Mouse (Mus musculus) liver, embryonic 11.5 days (tissue): ENCODE measurements at regions not wholly inside any gene's neighbourhood (a gene's known extent, or its start where the extent isn't known, plus 50 kb on each side); places are given as distances from the start of the nearest gene placed in this dataset.

Source experiments
- ATAC-seq: fragments of 200-750 bp; cut with Nextera tagmentation; replicated peaks from 2 replicates; pipeline ENCODE4 v1.8.0; 2017; ENCODE audit warnings: moderate number of reproducible peaks, mild to moderate bottlenecking, moderate TSS enrichment, moderate library complexity; ENCODE audit not compliant: low FRiP score
- DNase-seq: peaks from one replicate; pipeline ENCODE4 v3.0.0-alpha.2; 2017; ENCODE audit warnings: low spot score
- H3K27ac ChIP-seq: fragments of 300-500 bp; sonication (generic); 2 replicates; pipeline ENCODE4 v1.5.1; 2014; ENCODE audit warnings: mild to moderate bottlenecking, low read depth, low read length, control low read depth
- H3K27me3 ChIP-seq: fragments of 300-500 bp; sonication (generic); replicated peaks from 2 replicates; pipeline ENCODE4 v1.6.1; 2014; ENCODE audit warnings: low read length, mixed read lengths; ENCODE audit not compliant: control insufficient read depth, insufficient read depth
- H3K36me3 ChIP-seq: fragments of 300-500 bp; sonication (generic); 2 replicates; pipeline ENCODE4 v1.6.1; 2014; ENCODE audit warnings: mild to moderate bottlenecking, low read length, moderate library complexity, mixed read lengths; ENCODE audit not compliant: control insufficient read depth, insufficient read depth
- H3K4me1 ChIP-seq: fragments of 300-500 bp; sonication (generic); replicated peaks from 2 replicates; pipeline ENCODE4 v1.6.1; 2014; ENCODE audit warnings: low read length, mixed read lengths; ENCODE audit not compliant: control insufficient read depth, insufficient read depth
- H3K4me2 ChIP-seq: fragments of 300-500 bp; sonication (generic); 2 replicates; pipeline ENCODE4 v1.6.1; 2014; ENCODE audit warnings: mild to moderate bottlenecking, control low read depth, moderate library complexity
- H3K4me3 ChIP-seq: fragments of 300-500 bp; sonication (generic); 2 replicates; pipeline ENCODE4 v1.5.1; 2014; ENCODE audit warnings: low read depth, low read length, control low read depth
- H3K9ac ChIP-seq: fragments of 300-500 bp; sonication (generic); 2 replicates; pipeline ENCODE4 v1.6.1; 2014; ENCODE audit warnings: low read depth, low read length, control low read depth
- H3K9me3 ChIP-seq: fragments of 300-500 bp; sonication (generic); 2 replicates; pipeline ENCODE4 v1.6.1; 2016; ENCODE audit warnings: low read length, inconsistent platforms, mixed read lengths; ENCODE audit not compliant: control insufficient read depth
- WGBS: fragments of 180-500 bp; shearing (Covaris S2); extraction: QIAGEN DNeasy Blood & Tissue Kit; methylation state at CpG from one replicate; pipeline ENCODE4 v1.1.7; 2014; 5-methylcytosine and 5-hydroxymethylcytosine counted together

DNA sequence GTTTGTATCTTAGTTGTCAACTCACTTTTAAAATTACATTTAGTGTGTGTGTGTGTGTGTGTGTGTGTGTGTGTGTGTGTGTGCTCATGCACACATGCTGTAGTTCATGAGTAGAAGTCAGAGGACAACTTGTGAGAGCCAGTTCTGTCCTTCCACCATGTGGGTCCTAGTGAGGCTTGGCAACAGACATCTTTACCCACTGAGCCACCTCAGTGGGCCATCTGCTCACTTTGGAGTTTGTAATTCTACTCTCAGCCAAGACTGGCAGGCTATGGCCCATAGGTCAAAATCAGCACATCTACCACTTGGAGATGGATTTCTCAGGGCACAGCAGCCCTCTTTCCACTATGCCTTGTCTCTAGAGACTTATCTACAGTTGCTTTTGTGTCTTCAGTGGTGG, 388.3 kb upstream of the Kif2a start:
- Histone ChIP-seq H3K4me2 (no peak overlapping the region), H3K9me3 (no peaks in the 10 kb centered on the region), H3K27me3 (no peaks in the 10 kb centered on the region), H3K36me3 (no peaks in the 10 kb centered on the region), H3K9ac (no peak overlapping the region), H3K4me1 (no peaks in the 10 kb centered on the region), H3K27ac (no peak overlapping the region), H3K4me3 (no peak overlapping the region)
- DNase-seq (no peak), ATAC-seq (no peak)

DNA sequence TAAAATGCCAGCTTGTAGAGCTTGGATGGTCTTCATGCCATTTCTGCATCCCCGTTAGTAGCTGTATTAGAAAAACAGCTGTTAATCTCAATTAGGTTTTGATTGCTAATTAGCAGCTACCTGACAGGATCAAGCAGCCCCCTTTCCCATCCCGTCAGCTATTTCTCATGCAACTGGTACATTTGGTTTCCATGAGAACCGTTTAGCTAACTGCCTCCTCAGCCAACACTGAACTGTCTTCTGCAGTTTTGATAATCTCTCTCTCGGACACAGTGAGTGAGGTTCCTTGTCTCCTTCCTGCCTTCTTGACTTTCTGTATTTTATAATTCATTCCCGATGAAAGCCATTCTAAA, 385.7 kb upstream of the Kif2a start:
- no peaks in the 10 kb centered on the region for H3K4me1 ChIP-seq
- DNase-seq = no peak
- H3K9ac ChIP-seq = no peak overlapping the region
- H3K4me3 ChIP-seq = no peak overlapping the region
- 69% methylated on average over 5 of the region's 5 CpGs for WGBS
- H3K27me3 ChIP-seq = no peaks in the 10 kb centered on the region
- ATAC-seq = no peak
- H3K36me3 ChIP-seq = no peaks in the 10 kb centered on the region
- H3K4me2 ChIP-seq = no peak overlapping the region
- no peak overlapping the region for H3K27ac ChIP-seq
- no peaks in the 10 kb centered on the region for H3K9me3 ChIP-seq

GRCm38 (mm10) chr13:107406977-107407673, 385.2 kb upstream of the Kif2a start:
- ATAC-seq = no peak
- WGBS = 74% methylated on average over 5 of the region's 5 CpGs
- H3K9ac ChIP-seq = no peak overlapping the region
- H3K27ac ChIP-seq = no peak overlapping the region
- no peaks in the 10 kb centered on the region for H3K4me1 ChIP-seq
- no peak overlapping the region for H3K4me3 ChIP-seq
- no peaks in the 10 kb centered on the region for H3K36me3 ChIP-seq
- DNase-seq = no peak
- no peaks in the 10 kb centered on the region for H3K9me3 ChIP-seq
- H3K27me3 ChIP-seq = no peaks in the 10 kb centered on the region
- H3K4me2 ChIP-seq = no peak overlapping the region

DNA sequence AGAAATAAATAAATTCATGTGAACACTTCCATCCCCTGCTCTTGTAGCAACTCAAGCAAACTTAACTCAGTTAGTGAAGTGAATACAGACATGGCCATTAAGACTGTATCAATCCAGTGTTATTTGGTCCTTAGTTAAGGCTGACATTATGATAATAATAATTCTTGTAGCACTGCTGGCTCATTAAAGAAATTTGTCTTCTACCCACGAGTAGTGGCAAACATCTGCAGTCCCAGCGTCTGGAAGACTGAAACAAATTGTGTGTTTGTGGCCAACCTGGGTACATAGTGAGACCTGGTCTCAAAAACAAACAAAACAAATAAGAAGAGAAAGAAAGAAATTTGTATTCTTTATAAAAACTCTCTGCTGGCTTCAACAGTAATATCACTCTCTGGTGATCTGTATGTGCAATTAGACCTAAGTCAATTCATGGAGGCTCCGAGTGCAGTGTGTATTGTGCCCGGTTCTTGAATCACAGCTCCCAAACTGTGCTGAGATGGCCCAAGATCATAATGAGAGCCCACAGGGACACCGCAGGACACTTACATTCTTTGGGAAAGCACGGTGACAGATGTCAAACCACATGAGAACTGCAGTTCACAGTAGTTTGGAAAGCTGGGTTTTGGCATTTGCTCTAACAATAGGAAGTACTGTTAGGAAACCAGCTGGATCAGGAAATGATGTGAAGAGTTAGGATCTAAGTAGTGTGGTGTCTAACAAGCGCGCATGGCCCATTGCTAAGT, 376.9 kb upstream of the Kif2a start:
- 78% methylated on average over 8 of the region's 8 CpGs for WGBS
- no peaks in the 10 kb centered on the region for H3K4me1 ChIP-seq

DNA sequence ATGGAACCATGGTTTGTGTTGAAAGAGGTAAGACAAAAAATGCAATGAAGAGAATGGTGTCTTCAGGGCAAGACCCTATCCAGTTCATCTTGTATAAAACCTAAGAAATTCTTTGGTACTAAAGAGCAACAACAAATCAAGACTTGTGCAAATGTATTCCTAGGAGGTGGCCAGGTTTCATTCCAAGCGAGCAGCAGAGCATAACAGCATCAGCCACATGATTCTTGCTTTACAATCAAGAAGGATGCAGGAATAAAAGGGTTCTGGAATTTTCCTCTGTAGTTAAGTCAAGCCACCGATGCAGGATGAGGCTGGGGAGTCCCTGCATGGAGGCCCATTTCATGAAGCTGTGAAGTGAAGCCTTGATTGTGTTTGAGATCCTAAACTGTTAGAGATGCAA, 374.1 kb upstream of the Kif2a start:
- WGBS = 72% methylated on average over 2 of the region's 2 CpGs
- Histone ChIP-seq H3K9ac (no peak overlapping the region), H3K27ac (no peak overlapping the region), H3K9me3 (no peaks in the 10 kb centered on the region), H3K36me3 (no peaks in the 10 kb centered on the region), H3K27me3 (no peaks in the 10 kb centered on the region), H3K4me1 (no peaks in the 10 kb centered on the region), H3K4me3 (no peak overlapping the region), H3K4me2 (no peak overlapping the region)
- DNase-seq (no peak), ATAC-seq (no peak)

More for the DNA sequence above, 376.9 kb upstream of the Kif2a start:
- Histone ChIP-seq H3K4me3 (no peak overlapping the region), H3K4me2 (no peak overlapping the region), H3K36me3 (no peaks in the 10 kb centered on the region), H3K27ac (no peak overlapping the region), H3K9ac (no peak overlapping the region), H3K9me3 (no peaks in the 10 kb centered on the region), H3K27me3 (no peaks in the 10 kb centered on the region)
- DNase-seq (no peak), ATAC-seq (no peak)

DNA sequence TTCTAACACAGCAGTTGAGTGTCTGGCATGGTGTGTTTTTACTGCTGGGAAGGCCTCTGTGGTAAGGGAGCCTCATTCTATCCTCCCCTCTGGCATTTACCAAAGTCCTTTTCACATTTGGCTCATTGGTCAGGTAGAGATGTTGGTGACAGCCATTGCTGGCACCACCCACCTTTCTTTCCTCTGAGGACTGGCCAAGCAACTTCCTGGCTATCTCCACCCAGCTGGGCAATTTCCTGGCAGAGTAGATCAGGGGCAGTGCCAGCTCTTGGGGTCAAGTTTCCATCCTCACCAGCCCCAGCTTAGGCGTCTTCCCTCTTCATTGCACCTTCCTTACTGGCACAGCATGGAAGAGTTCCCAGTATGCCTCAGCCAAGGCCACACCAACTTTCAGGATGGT, 372.5 kb upstream of the Kif2a start:
- Histone ChIP-seq H3K9me3 (no peaks in the 10 kb centered on the region), H3K27ac (no peak overlapping the region), H3K27me3 (no peaks in the 10 kb centered on the region), H3K9ac (no peak overlapping the region), H3K4me1 (no peaks in the 10 kb centered on the region), H3K4me2 (no peak overlapping the region), H3K4me3 (no peak overlapping the region), H3K36me3 (no peaks in the 10 kb centered on the region)
- DNase-seq (no peak), ATAC-seq (no peak)
- WGBS = 65% methylated on average over 1 of the region's 1 CpGs

GRCm38 (mm10) chr13:107389535-107390150, 367.7 kb upstream of the Kif2a start:
- H3K27me3 ChIP-seq = no peaks in the 10 kb centered on the region

DNA sequence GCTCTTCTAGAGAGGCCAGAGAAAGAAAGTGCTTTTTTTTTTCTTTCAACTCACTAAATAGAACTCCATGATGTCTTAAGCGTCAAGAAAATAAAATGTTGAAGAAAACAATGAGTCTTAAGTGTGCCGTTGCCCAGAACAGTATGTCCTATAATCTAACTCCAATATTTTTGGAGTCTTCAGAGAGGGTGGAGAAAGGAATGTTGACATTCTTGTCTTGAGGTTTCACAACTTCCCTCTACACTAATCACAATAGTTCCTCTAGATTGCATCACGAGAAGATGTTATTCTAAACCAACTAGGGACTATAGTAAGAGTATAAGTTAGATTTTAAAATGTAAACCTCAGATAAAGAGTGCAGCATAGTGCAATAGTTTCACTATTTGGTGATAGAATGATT, 367.1 kb upstream of the Kif2a start:
- 70% methylated on average over 3 of the region's 3 CpGs for whole genome bisulfite sequencing
- Histone ChIP-seq H3K4me2 (no peak overlapping the region), H3K27me3 (no peaks in the 10 kb centered on the region)

More at GRCm38 (mm10) chr13:107389535-107390150, 367.7 kb upstream of the Kif2a start:
- WGBS = 61% methylated on average over 4 of the region's 4 CpGs
- no peak overlapping the region for H3K4me2 ChIP-seq
- H3K9me3 ChIP-seq = no peaks in the 10 kb centered on the region
- H3K36me3 ChIP-seq = no peaks in the 10 kb centered on the region
- no peak overlapping the region for H3K9ac ChIP-seq
- DNase-seq (no peak), ATAC-seq (no peak)
- H3K27ac ChIP-seq = no peak overlapping the region
- H3K4me3 ChIP-seq = no peak overlapping the region
- H3K4me1 ChIP-seq = no peaks in the 10 kb centered on the region

GRCm38 (mm10) chr13:107378076-107378475, 356.1 kb upstream of the Kif2a start:
- ATAC-seq (no peak), DNase-seq (no peak)
- H3K4me1 ChIP-seq = no peaks in the 10 kb centered on the region
- no peak overlapping the region for H3K4me2 ChIP-seq
- no peaks in the 10 kb centered on the region for H3K36me3 ChIP-seq
- no peak overlapping the region for H3K9ac ChIP-seq
- no peaks in the 10 kb centered on the region for H3K9me3 ChIP-seq
- H3K4me3 ChIP-seq = no peak overlapping the region
- no peaks in the 10 kb centered on the region for H3K27me3 ChIP-seq
- 64% methylated on average over 1 of the region's 1 CpGs for WGBS
- no peak overlapping the region for H3K27ac ChIP-seq

More for the DNA sequence above, 367.1 kb upstream of the Kif2a start:
- no peak for ATAC-seq
- Histone ChIP-seq H3K27ac (no peak overlapping the region), H3K9ac (no peak overlapping the region), H3K9me3 (no peaks in the 10 kb centered on the region), H3K36me3 (no peaks in the 10 kb centered on the region), H3K4me3 (no peak overlapping the region), H3K4me1 (no peaks in the 10 kb centered on the region)
- no peak for DNase-seq
